Mouse (Mus musculus) embryo, embryonic 10.5 days (tissue): ENCODE measurements at regions not wholly inside any gene's neighbourhood (a gene's known extent, or its start where the extent isn't known, plus 50 kb on each side); places are given as distances from the start of the nearest gene placed in this dataset.

Source experiments
- DNase-seq: peaks from one replicate; pipeline ENCODE4 v3.0.0-alpha.2; 2015; ENCODE audit warnings: low spot score

DNA sequence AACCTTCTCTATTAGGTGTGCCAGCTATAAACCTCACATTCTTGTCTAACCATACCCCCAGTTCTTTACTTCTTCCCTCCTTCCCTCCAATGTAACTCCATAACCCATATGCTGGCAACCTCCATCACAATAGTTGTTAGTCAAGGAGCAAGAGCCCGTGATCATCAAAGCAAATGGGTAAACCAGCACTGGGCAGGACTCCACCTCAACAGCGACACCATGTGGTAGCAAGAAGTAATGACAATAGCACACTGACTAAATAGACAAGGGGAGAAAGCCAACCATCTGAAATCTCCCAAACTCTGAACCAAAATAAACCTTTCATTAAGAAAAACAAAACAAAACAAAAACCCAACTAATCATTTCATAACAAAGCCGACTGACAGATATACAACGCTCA is 297.8 kb downstream of the Psat1 start:
- peak; percentile 70 for DNase-seq

DNA sequence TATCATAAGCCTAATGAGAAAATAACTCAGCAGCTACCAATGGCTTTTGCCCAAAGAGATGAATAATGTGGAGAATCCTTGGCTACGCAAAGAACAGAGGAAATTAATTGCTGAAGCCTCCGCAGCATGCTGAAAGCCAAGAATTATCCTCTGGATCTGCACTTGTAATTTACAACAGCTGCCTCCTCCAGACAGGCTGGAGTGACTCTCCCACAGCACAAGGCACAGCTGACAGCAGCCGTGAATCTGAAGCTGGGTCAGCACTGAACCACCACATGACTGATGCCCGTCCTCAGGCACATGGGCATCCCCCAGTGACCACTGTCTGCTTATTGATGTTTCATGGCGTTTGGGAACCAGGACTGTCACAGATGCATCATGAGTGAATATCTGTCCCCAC is 299.8 kb downstream of the Psat1 start:
- DNase-seq: peak; percentile 13

DNA sequence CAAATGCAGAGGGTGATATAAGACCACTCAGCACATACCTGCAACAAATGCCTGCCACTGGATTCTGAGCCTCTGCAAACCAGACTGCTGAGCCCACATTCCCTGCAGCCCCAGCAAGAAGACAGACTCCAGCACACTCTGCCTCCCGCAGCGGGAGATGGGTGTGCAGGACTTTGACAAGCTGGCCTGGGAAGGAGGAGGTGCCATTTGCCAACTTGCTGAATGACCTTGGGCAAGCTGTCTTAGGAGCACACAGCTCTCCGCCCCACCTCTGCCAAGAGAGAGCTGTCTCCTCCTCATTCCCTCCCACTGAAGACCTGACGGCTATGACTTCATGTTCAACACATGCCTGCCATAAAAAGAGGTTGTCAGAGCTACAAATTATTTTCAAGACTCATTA is 302.4 kb downstream of the Psat1 start:
- no peak for DNase-seq

DNA sequence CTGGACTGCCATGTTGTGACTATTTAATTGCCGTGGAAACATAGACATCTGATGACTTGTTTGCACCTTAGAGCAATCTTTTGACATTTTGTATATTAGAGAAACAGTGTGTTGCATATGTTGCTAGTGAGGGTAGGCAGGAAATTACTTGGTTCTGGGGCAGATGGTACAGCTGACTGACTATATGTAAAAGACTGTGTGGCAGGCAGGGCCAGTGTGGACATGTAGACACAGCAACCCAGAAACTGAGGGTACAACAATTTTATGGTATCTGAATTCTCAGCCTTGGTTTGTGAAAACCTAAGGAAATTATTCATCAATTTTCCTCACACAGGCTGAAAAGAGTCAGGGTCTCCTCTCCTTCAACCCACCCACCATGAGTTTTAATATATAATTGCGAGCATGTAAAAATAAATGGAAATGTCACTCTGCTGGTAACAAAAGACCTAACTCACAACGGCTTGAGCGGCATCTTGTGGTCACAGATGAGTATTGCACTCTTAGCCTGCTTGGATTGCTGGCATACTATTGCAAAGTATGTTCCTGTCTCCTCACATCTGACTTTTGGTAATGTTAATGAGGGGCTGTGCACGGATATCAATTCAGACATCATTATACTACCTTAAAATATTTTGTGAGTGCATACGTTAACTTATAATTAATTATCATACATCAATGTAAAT is 329.8 kb downstream of the Psat1 start:
- peak; percentile 87 for DNase-seq

DNA sequence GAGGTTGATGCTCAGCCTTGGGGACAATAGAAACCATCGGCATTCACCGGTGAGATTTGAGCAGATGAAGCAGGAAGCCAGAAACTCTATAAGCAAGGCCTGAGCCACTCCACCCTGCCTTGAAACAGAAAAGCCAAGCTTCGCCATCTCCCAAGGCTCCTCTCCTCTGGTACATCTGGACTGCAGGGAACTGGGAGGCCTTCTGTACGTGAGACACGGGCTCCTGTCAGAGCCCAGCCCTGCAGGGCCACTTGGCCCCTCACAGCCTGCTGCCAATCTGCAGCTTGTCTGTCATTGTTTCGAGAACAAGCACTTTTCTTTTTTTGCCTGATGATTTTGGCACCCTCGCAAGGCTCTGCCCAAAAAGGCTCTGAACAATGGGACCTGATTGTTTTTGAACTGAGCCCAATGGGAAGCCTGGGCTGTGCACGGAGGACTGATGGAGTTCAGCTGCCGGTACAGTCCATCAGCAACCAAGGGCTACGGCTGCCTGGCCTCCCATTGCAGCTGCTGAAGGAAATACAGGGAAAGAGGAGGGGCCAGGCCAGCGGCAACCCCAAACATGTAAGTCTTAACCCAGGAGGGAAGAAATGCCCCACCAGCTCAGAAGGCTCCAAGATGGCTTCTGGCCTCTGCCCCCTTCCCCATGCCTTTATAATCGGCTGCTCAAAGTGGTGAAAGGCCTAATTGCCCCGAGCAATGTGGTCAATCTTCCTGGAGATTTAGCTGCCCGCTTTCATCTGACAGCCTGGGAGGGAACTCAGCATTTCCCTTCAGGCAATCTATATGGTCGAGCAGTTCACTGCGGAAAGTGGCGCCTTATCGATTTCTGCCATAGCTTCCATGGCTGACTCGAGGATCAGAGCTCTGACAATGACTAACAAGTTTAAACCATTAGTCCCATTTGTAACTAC is 332.2 kb downstream of the Psat1 start:
- peak; percentile 77 for DNase-seq

DNA sequence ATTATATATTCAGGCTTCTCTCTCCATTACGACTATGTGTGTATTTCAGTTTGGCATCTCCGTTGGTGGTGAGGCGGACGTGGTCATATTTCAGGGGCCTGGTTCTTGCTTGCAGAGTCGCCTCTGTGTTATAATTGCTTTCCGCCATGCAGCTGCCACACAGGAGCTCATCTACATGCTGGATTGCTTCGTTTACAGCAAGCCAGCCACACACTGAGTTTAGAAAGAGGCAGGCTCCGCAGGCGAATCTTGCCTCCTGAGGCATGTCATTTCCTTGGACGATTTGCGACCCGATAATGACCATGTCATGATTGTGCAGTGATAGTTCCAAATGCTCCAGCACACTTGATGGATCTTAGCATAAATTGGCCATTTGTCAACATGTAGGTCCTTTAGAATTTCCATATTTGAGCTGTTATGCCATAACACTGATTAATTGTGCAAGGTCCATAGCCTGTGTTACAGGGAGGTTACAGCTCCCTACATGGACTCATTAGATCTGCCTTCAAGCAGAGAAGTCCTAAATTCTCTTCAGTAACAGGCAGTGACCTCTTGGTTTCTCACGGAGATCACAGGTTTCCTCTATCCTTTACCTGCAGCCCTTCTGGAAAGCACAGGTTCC is 335.9 kb downstream of the Psat1 start:
- DNase-seq: peak; percentile 24

DNA sequence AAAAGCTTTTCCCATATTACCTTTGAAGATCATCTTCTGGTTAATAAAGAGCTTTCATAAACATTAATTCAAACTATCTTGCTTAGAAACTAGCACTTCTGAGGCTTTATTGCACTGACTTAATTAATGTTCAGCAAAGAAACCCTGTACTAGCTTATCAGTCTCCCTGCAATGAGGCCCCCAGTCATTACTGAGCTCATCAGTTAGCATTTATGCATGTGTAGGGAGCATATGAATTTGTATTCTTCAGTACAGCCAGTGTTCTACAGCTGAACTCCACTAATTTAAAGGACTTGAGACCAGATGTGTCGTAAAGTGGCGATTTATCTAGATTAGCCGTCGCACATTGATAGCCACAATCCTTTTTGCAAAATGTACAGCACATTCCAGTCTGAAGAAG is 340.7 kb downstream of the Psat1 start:
- DNase-seq: no peak

DNA sequence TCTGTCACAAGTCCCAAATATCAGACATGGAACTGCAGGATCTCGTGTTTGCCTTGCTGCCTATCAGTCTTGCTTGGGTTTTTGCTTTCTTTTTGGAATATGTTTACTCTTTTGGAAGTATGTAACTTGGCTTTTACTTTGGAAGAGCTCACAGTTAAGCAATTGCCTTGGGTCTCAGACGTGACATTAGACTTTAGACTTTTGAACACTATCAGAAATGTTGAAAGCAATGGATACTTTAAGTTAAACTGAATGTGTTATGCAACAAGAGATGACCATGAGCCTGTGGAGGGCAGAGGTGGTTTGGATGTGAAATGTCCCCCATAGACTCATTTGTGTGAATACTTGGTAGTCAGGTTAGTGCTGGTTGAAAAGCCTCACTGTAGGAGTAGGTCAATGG is 354.3 kb downstream of the Psat1 start:
- DNase-seq: no peak

DNA sequence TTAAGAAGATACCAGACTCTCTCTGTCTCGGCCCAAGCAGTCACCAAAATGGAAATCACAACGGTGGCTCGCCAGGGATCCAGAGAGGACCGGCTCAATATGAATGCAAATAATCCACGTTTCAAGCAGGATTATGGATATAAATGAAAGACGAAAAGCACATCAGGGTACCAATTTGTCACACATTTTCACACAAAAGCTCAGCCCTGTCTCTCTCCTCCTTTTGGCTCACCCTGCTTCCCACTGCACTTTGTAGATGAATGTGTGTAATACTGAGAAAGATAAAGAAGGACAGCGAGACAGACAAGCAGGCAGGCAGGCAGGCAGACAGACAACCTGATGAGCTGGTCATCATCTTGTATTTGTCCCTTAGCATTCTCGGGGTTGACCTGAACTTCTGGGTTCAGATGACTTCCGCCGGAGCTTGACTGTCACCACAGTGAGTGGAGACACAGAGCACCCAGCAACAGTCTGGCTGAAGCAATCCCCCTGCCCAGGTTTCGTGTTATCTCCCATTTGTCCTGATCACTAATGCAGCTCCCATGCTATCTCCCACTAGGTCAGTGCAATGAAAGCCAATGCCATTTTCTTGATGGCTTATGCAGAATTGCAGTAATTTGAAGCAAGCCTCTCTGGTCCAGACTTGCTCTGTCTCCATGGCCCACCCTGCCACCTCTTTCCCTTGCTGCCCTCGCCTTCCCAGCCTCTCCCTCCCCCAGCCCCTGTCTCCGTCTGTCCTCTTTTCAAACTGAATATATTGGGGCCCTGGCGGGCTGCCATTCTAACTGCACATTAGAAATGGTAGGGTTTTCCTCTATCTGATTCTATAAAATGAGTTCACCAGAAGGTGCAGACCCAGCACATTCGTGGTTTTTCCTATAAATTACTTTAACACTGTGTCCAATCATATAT is 363.1 kb downstream of the Psat1 start:
- DNase-seq: peak; percentile 31

DNA sequence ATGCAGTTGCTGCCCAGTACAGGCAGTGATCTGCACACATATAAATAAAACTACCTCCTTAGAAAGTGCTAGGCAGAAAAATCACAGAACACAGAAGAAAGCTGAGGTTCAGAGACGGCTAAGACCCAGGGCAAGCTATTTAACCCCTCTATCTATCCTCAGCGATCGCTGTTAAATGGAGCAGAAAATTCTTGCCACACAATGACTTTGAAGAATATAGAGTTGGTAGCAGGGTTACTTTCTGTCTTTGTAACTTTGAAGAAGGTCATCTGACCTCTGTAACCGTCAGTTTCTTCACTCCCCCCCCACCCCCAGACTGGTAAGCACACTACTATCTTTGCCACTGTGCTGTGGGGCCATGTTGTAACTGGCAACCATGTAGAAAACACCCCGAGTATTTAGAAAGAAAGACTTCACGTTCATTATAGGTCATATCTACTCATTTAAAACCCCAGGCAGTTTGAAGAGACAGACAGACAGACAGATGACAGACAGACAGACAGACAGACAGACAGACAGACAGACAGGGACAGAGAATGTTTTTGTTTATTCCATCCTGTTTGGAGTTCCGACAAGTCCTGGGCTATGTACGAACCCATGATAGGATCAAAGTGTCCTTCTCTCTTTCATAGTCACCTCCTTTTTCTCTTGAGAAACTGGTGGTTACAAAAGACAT is 363.9 kb downstream of the Psat1 start:
- DNase-seq: peak; percentile 60

DNA sequence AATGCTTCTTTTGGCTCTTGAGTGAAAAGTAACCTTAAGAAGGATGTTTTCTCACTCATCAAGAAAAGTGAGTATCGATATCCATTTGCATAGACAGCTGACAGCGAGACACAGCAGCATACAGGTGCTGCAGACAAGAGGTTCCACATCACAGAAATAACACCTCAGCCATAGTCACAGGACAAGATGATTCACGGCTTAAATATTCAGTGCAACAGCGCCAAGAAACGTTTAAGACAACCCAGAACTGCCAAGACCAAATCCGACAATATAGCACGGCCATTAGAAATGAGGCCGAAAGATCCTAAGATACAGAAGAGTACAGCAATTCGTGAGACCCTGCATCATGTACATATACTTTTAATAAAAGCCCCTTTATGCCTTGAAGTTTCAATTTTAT is 375.9 kb downstream of the Psat1 start:
- no peak for DNase-seq

DNA sequence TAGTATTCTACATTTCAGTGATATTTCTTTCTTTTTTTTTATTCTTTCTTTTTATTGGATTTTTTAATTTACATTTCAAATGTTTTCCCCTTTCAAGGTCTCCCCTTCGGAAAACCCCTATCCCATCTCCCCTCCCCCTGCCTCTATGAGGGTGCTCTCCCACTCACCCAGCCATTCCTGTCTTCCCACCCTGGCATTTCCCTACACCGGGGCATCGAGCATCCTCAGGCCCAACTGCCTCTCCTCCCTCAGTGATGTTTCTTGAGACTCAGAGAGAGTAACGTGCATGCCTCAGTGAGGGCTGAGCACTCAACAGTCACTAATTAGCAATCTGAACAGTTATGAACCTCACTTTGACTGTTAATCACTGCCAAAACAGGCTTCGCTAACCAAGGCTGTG is 385.6 kb downstream of the Psat1 start:
- no peak for DNase-seq

DNA sequence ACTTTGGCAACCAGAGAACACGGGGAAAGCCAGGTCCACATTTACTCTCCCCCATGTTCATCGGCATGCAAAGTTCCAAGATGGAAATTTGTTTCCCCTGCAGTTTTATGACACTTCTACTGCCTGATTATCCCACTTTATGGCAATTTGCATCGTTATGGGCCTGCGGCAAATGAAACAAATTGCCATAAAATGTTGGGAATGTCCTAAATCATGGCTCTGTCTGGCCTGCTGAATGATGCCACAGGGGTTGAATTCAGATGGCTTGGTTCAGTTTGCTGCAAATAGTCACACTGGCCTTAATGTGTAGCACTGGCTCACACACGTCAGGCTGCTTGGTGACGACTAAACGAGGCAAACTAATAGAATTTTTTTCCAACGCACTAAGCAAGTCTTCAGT is 393.2 kb downstream of the Psat1 start:
- no peak for DNase-seq

DNA sequence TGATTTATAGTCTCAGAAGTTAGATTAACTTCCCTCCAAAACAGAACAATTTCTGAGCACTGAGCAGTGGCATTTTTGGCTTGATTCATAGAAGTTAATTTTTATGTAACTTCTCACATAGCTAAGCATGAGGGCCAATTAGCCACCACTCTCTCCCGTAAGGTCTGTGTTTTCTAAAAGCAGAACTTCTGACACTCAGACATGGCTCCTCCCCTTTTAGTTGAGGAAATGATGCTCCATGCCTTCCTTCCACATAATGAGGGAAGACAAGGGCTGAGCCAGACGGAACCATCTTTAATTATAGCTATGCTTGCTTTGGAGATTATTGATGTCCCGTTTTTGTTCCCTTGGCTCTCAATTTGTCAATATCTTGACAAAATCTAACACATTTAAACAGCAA is 429.3 kb downstream of the Psat1 start:
- no peak for DNase-seq

DNA sequence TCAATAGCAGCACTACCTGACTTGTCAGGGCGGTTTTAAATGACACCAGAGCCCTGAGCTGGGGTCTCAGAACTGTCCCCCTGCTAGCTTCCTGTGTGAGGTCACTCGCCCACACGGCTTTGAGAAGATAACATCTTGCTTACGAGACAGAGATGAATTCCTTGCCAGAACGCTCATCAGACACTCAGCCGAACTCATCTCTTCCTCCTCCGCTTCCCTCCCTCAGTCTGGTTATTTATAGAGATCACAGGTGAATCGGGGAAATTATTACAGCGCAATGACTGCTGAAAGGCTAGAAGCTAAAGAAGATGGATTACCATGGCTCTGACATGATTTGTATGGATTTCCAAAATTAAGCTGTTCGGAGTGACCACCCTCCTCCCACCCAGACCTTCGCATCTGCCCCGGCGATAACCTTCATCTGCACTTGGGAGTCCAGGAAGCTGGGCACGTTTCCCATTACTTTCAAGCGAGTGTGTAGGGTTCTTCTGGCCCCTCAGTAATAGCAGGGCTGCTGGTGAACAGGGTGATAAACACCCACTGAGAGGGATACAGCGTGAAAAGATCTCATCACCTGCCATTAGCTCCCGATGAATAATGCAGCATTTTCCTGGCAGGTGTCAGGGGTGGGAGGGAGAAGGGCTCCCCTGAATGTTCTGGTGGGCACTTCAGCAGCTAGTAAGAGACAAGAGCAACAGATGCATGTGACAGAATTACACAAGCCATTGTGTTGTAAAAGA is 430.4 kb downstream of the Psat1 start:
- DNase-seq: peak; percentile 27

DNA sequence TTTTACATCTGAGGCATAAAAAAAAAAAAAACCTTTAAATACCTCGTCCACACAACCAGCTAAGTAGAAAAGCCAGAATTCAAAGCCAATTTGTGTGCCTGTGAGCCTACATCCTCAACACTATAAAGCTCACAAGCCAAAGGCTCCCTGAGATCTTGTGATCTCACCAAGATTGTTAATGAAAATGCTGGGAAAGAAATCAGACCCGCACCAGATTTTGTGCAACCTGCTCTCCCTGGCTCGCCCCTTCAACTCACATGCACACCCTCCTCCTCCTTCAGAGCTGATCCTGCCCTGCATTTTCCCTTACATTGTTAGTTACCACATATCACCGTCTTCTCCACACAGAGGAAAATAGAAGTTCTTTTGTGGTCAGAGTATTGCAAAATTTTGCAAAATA is 433.9 kb downstream of the Psat1 start:
- DNase-seq: no peak

DNA sequence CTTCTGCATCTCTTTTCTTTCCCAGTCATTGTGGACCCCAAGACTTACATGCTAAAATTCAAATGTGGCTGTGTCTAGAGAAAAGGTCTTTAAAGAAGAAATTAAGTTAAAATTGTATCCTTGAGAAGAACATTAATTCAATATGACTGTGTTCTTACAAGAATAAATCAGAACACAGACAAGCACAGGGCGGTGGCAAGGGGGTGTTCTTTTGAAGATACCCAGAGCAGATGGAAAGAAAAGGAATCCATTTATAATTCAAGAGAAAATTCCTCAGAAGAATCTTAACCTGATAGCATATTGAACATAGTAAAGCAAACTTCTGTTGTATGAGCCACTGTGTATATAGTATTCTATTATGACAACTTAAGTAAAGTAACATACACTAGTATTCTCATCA is 436.7 kb downstream of the Psat1 start:
- DNase-seq: no peak

DNA sequence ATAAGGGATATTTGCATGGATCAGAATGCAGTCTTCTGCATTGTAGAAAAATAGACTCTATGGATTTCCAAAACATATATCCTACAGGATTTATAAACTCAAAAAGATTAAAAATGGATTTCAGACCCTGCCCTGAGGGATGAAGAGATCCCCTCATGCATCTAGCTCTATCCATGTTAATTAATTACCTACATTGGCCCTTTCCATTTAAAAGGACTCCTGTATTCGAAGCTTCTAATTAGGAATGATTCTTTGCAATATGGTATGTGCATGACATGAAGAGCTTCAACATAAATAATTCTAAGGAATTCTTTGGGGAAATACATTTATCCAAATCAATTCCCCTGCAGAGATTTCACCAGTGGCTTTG is 444.2 kb downstream of the Psat1 start:
- no peak for DNase-seq

DNA sequence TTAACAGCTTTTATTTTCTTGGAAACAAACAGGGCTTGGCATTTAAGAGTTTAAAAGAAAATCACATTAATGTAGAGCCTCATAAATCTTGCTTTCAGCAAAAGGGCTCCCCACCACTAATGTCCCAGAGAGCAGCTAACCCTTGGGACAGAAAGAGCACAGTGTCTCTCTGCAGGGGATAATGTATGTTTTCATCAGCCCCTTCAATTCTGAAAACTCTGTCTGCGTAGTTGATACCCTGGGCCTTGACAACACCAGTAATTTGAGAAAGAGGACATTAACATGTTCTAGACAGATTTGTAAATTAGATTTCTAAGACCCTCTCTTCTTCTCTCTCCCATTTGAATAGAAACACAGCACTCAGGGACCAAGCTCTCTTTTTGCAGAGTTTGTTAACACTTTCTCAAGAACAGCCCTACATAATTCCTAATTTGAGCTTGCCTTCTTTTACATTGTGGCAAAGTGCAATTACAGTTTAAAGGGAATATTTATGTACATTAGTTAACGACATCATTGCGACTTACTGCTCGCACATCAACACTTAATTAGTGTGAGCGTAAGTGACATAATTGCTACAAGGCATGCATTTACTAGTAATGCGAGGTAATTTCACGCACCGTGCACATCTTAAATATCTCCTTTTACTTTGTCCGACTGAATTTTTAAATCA is 444.7 kb downstream of the Psat1 start:
- DNase-seq: peak; percentile 11

DNA sequence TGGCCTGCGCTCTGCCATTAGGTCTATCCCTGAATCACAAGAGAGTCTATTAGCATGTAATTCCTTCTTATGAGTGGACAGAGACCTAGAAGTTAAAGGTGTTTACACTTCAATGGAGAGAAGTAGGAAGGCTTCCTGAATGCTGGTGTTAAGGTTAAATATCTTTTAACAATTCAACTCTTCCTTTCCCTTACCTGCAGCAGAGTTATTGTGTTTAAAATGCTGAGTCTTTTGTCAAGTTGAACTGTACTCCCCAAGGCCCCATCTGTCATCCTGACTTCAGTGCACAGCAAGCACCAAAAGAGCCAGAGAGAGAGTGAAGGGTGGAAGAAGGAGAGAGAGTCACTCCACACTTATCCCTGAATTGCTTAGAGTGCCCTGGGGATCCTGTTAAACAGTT is 451.6 kb downstream of the Psat1 start:
- no peak for DNase-seq
